Mouse (Mus musculus) retina, embryonic 14.5 days (tissue): ENCODE results near the gene Tor2a.

Experiments used
- DNase-seq: peaks from one replicate; pipeline ENCODE4 v3.0.0-alpha.2; 2015; ENCODE audit warnings: low spot score

The Tor2a gene

DNA sequence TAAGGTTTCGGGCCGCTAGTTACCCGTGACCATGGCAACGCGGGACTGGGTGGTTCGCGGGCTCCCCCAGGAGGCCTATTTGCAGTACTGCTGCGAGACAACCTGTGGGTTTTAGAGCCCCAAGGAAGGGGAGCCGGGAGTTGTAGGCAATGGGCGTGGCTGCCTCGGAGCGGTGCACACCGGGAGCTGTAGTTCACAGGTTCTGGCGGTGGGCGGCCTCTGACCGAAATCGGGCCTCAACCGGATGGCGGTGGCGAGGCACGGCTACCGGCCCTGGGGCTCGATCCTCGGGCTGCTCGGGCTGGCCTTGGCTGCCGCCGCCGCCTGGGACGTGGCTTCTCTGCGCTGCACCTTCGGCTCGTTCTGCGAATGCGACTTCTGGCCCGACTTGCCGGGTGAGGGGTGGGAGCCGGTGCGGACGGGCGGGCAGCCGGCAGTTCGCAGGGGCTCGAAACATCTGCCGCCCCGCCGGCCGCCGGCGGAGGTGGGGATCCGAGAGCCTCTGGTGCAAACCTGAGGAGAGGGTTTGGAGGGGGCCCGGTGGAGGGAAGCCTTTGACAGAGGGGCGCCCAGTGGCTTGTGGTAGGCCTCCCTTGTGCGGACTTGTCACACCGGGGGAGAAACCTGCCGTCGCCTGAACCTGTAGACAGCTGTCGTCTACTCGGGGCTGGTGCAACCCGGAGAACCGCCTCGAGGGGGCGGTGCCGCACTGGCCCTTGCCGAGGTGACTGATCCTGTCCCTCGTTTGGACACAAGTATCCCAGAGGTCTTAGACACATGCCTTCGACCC is at the start of gene Tor2a:
Gene Tor2a, plus strand, starts transcription at position 179 of the 790 bp plus-strand sequence.
- DNase-seq, result peak; percentile 99

DNA sequence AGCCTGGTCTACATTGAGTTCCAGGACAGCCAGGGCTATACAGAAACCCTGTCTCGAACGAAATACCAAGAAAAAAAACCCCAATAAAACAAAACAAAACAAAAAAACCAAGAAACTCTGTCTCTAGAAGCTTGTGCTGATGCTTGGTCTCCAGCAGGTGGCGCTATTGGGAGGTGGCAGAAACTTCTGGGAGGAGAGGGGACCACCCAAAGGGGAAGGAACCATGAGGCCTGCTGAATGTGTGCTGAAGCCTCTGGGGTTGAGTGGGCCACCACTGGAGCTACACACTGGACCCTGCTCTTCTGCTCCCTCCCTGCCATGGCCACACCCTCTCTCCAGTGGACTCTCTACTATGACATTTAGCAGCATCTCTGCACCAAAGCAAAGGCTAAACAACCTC is 48.4 kb upstream of the Tor2a start:
- DNase-seq, result peak; percentile 85

DNA sequence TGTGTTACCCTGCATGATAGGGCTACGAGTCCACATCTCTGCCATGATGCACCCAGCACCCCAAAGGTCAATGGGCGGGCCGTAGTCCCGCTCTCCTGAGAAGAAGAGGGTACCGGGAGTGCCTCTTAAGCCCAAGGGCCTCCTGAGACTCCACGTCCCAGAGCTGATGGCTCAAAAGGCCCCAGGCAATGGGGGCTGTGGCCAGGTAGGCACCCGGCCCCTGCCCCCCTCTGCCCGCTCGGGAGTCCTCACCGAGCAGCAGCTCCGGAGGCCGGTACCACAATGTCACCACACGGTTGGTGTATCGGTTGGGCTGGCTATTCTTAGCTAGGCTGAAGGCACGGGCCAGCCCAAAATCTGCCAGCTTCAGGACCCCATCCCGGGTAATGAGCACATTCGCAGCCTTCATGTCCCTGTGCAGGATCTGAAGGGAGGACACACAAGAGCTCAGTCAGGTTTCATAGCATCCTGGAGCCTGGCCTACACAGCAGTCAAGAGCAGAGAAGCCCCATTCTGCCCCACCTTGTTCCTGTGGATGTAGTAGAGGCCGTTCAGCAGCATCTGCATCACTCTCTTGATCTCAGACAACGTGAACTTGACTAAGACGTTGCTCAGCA is 47.4 kb upstream of the Tor2a start:
- no peak for DNase-seq

DNA sequence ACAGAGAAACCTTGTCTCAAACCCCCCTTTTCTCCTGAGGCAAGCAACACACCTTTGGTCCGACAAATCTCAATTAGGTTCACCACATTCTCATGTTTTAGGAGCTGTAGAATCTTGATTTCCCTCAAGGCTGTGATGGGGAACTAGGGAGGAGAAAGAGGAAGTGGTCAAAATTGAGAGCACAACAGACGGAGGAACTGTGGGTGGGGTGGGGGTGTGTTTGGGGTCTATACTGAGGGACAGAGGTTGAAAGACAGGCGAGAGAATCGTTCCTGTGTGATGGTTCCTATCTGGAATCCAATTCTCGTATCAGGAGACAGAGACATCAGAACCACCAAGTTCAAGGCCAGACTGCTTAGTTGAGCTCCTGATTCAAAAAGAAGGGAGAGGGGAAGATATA is 46.6 kb upstream of the Tor2a start:
- no peak for DNase-seq

DNA sequence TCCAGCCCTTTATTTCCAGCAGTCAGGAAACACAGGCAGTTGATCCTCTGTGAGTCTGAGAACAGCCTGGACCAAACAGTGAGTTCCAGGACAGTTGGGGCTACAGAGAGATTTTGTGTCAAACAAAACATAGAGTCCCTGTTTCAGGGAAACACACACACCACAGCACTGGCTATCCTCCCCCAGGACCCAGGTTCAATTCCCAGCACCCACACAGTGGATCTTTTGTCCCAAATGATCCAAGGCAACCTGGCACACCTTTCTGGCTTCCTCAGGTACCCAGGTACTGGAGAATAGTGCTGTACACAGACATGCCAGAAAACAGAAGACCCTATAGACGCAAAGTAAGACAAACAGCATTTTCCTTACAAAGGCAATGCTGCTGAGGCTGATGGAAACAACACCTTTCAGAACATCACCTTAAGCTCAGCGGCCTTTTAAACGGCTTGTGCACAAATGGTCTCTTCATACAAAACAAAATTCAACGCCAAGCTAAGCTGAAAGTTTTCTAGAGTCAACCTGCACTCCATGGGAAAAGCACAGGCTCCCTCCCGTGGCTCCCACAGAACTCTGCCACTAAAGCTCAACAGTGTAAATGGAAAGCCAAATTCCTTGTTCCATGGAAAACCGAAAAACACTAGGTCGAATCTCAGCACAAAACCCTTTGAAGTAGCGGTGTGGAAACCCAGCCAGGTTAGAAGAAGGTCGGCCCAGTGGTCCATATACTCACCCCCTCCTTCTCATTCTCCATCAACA is 45.6 kb upstream of the Tor2a start:
- no peak for DNase-seq

DNA sequence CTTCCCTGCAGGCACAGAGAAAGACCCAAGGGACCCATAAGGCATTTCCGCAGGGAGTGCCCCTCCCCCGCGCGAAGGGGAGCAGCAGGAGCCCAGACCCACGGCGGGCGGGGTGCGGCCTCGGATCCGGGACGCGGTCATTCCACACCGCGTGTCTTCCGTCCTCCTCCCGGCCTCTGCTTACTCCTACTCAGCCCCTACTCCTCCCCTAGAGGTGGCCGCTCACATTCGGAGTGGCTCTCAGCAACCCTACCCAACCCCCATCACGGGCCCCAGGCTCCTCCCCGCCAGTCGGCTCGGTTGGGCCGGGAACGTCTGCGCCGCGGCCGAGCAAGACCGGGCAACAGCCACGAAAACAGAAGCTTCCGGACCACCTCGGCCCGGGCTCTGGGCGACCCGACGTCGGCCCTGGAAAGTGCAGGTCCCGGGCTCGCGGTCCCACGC is 44.9 kb upstream of the Tor2a start:
- peak; percentile 64 for DNase-seq

DNA sequence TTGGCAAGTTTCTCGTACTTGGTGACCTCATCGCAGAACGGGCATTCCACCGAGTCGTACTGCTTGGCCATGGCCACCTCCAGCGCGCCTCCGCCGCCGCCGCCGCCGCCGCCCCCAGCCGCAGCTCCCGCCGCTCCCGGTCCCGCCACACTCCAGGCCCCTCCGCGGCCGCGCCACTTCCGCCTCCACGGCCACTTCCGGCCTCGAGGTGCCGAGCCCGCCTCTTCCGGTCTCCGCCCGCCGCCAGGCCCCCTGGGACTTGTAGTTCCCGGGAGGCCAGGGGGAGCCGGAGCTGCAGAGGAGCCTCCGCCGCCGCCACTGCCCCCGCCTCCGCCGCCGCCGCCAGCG is 44.5 kb upstream of the Tor2a start:
- DNase-seq, result peak; percentile 94

DNA sequence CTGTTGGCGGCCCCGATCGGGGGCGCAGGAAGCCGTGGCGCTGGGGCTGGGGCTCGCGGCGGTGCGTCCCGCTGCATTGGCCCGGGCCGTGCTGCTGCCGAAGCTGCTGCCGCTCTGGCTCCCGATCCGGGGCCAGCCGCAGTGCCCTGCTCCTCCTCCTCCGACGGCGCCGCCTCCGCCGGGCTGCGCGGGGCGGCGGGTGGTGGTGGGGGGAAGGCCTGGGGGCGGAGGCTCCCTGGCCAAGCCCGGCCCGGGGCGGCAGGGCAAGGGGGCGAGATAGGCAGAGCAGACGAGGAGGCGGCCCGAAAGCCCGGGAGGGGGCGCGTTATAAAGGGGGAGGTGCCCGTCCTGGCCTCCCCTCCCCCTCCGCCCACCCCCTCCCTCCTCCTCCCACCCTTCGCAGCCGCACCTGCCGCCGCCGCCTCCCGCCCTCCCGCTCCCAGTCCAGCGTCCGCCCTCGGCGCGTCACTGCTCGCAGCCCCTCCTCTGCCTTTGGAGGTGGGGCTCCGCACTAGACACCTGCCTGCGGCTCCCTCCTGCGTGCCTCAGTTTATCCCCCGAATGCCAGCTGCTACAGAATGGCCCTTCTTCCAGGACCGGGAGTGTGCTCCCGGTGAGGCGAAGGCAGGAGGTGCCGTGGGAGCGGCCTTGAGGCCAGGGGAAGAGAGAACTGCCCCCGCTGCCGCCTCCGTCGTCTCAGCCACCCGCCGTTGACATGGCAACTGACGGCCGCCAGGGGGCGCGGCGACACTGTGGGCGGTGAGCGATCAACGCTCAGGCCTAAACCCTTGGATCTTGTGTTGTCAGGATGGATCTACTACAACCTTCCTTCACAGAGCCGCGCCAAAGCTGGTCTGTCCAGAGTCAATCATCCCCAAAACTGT is 43.9 kb upstream of the Tor2a start, which contains the start of gene Cdk9:
Gene Cdk9, minus strand, starts transcription at position 143 of the 884 bp plus-strand sequence.
- peak; percentile 92 for DNase-seq

DNA sequence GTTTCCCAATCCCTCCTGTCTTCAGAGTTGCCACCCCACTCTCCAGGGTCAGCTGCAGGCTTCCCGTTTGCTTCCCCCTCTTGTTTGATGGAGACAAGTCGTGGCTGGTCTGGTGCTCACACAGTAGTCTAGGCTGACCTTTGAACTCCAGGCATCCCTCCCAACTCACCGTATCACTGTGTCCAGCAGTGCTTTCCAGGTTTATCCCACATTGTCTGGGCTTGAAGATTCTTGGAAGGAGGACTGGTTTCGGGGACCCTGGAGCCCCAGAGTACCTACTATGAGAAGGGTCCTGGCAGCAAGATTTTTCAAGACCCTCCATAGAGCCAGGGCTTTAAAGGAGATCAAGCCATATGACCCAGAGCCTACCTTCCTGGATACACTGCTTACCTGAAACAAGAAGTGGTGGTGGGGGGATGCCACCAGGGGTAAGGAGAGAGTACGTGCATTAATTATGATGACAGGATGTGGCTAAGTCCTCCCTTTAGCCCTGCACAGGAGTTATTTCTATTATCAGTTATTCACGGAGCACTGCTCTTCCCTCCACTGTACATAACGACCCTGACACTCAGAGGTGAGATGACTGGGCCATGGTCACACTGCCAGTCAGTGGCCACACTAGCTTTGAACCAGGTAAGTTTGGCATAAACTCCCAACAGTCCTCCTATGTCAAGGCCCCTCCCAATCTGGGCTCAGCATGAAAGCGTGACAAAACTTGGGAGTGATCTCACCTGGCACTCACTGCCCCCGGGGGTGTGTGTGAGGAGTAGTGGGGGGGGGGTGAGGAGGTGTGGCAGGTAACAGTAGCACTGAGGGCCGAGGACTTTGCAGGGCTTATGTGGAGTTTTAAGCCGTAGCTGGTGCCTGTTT is 42.7 kb upstream of the Tor2a start:
- no peak for DNase-seq

DNA sequence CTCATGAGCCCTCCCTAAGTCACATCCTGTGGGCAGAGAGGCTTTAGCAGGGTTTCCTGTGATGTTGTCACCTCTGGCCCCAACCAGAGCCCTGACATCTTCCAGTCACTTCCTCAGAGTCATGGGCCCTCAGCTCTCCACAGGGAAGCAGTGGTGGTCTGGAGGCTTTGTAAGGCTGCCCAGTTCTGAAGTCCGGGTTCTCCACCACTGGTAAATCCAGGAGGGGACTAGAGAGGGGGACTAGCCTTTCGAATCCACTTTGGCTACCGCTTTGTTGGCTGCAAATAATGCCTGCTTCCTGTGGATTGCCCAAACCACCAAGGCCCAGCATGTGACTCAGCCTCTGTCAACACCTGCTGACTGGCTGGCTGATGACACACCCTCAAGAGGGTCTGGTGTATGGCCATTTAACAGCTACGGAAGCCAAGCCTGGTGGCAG is 42.0 kb upstream of the Tor2a start:
- DNase-seq, result no peak

DNA sequence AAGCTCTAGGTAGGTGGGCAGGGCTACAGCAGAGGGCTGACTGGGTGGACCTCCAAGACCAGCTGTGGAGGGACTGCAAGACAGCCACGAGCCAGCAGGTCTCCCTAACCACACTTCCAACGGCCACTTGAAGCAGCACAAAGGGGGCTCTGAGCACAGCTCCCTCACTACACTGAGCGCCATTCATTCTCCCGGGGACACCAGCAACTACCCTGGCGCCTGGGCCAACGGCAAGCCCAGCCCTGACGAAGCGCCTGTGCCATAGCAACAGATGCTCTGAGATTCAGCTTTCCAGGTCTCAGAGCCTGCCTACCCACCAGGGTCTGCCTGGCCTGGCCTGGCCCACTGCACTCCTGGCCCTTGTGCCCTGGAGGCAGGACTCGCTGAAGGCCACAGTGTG is 38.3 kb upstream of the Tor2a start:
- DNase-seq, result peak; percentile 20

DNA sequence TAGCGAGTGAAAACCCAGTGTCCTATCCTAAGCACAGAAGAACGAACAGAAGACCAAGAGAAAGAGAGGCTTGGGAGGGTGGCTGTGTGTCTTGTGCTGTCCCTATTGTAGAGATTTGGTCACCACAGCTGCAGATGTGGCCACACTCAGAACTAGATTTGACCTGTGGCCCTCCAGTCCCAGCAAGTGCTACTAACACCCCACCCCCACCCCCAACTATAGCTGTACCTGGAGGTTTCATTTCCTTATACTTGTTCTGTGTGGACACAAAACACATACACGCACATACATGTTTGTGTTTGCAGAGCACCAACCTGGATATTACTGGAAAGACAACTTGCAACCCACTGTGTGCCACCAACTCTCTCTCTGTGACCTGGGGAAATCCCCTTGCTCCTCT is 37.0 kb upstream of the Tor2a start:
- DNase-seq, result no peak

DNA sequence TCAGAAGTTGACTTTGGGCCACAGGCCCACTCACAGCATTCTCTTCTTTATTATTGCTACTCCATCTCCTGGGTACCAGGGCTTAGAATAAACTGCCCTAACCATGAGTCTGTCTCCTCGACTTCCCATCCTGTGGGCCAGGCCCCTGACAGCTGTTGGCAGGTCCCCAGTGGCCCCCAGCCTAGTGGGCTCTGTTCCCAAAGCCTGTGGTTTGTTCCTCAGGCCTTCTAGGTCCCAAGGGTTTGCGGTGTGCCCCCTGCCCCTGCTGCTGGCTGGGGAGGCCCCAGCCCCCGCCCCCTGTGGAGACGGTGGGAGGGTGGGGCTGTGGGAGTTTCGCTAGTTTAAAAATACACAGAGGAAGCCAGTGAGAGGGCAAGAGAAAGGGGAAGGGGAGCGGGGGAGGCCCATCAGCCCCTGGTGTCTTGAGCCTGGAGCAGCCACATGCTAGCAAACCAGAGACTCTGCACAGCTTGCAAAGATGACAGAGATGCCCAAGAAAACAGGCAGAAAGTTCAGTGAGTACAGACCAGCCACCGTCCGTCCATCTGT is 36.3 kb upstream of the Tor2a start, which contains the start of gene Sh2d3c:
Gene Sh2d3c, plus strand, starts transcription at position 375 of the 549 bp plus-strand sequence.
- no peak for DNase-seq

DNA sequence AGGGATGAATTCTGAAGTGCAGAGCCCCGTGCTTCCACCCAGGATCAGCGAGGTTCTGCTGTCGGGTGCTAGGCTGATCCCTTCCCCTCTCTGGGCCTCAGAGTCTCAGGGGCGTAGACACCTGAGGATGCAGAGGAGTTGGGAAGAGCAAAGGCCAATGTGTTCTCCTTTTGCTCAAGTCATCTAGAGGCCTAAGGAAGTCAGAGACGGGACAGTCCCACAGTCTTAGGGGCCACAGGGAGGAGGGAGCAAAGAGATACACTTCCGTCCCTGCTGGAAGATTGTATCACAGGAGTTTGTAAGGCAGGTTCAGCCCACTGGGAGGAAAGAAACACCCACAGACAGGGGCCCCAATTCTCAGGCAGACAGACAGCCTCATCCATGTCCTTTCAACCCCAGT is 35.0 kb upstream of the Tor2a start:
- DNase-seq, result no peak

DNA sequence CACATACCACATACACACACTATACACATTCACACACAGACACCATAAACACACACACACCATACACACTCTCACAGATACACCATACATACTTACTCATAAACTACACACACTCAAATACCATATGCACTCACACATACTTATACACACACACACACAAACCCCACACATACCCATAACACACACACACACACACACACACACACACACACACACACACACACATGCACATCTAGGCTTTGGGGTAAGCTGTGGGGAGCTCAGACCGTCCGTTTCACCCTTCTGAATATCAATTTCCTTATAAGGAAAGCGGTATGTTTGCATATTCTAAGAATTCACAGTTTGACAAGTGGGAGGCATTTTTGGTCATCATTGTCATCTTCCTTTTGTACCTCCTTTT is 34.5 kb upstream of the Tor2a start:
- no peak for DNase-seq

DNA sequence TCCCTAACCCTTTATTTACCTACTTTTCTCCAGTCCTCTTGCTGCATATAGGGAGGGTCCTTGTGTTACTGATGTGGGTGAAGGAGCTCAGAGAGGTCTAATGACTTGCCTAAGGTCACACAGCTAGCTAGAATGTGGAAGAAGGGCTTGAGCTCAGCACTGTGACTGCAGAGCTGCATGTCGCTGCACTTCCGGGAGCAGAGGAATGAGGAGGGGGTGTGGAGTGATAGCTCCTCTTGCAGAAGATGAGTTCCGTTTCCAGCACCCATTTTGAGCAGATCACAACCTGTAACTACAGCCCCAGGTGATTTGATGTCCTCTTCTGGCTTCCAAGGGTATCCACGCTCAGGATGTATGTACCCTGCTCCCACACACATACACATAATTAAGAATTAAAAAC is 32.9 kb upstream of the Tor2a start:
- DNase-seq, result no peak

DNA sequence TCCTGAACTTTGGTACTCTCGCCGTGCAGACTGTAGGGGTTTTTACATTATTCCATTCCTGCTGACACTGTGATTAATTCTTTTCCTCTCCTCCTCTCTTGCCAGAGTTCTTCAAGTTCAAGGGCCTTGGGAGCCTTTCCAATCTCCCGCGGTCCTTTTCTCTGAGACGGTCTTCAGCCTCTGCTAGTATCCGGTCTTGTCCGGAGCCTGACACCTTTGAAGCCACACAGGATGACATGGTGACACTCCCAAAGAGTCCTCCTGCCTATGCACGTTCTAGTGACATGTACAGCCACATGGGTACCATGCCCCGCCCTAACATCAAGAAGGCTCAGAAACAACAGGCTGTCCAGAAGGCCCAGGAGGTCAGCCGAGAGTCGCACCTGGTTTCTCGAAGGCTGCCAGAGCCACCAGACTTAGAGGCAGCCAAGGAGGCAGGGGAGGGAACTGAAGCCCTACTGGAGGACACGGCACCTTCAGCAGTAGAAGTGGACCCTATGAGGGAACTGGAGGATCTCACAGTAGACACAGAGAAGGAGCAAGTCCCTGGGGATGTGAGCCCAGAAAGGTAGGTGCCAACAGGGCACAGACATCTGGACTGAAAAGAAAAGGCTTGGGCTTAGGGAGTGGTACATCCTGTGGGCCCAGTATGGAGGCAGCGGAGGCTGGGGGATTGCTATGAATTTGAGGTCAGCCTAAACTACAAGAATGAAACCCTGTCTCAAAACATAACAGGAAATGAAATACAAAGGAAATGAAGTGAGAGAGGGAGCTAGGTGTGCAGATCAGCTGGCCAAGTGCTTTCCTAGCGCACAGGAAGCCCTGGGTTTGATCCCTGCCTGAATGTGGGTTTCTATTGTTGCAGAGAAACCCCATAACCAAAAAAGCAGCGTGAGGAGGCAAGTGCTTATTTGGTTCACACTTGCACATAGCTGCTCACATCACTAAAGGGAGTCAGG is 31.9 kb upstream of the Tor2a start:
- no peak for DNase-seq

DNA sequence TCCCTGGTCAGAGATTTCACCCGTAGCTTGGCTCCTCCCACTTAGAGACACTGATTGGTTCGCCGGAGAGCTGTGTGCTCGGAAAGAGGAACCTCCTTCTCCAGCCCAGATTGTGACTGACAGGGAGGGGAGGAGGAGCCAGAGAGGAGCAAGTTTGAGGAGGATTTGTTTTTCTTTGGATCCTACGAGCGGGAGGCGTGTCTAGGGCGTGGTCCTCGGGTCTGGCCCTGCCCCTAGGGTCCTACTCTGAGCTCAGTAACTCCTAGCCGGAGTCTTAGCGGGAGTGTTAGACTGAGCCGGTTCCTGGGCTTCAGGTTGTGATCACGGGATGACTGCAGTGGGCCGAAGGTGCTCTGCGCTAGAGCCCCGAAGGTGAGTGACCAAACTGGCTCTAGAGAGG is 29.6 kb upstream of the Tor2a start:
- peak; percentile 93 for DNase-seq

DNA sequence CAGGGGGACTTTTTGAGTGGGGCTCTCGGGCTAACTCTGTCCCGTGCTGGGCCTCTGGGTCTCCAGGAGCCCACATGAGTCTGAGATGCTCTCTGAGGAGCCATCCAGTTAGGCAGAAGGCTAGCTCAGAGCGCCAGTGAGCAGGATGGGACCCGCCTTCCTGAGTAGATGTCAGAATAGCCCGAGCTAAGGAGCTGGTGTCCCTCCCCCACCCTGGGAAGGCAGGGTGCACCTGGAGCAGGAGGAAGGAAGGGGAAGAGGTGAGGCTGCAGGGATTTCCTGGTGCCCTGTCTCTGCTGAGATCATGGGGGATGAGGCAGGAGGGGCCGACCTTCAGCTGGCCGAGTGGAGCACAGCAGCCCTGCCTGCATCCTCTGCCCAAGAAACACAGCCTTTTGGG is 28.6 kb upstream of the Tor2a start:
- DNase-seq, result no peak
